Mouse (Mus musculus) lung, postnatal 36 days (tissue): Measurements from ENCODE around the gene Cdk17.

Source experiments
- DNase-seq: peaks from one replicate; pipeline ENCODE4 v3.0.0; 2022; ENCODE audit warnings: mixed read lengths

Cdk17 gene

DNA sequence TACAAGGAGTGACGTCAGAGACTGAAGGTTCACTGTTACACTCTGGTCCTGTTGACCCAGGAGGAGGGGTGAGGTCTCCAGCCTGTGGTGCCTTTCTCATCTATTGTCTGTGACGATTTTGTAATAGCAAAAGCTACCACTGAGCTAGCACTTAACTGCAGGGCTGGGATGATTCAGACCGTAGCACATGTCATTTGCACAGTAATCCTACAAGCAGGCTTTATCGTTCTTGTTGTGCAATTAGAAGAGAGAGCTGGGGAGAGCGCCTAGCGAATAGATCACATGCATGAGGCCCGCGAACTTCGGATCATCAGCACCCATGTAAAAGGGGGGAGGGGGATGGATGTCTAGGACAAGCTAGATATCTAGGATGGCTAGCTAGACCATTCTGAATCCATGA is 105.2 kb downstream of the Cdk17 start:
- DNase-seq = no peak

DNA sequence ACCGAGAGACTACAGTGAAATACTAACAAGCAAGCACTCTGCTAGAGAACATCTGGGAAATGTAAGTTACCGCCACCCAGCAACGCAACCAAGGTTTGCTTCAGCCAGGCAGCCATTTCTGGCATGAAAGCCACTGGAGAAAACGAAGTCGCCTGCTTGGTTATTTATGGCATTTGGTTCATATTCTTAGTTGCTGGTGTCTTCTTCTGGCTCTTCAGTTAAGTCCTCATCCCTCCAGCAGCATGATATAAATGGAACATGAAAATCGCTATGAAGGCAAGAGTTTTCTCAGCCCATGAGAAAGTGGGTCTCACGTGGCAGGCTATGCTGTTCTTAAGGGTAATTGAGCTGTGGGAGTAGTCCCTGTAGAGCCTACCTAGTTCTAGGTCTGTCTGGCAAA is 105.8 kb downstream of the Cdk17 start:
- no peak for DNase-seq

DNA sequence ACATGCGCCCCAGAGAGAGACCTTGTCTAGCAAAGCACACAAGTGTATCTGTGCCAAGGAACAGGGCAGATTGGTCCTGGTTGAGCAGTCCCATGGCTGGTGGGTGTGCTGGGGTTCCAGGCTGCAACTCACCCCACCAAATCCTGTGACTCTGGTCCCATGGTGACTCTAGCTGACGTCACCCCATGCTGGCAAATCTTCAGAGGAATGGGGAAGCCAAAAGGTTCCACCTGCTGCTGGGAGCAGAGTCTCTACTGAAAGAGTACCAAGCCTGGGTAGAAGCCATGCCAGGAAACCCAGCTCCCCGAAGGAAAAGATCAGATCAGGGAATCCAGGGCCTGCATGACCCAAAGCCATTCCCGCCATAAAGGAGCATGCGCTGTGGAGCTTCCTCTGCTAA is 106.8 kb downstream of the Cdk17 start:
- no peak for DNase-seq

DNA sequence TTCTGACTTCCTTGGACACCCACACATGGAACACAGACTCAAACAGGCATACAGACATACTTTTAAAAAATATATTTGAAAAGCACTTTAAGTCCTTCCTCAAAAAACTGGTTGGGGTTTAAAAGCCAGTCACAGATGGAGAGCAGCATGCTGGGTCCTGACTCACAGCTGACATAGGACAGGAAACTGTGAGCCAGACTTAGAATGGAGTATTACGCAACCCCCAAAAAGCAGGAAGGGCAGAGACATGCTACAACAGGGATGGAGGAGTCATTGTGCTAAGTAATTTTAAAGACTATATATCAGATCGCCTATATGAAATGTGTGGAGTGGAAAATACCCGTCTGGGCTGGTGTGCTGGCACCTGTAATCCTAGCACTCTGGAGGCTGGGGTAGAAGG is 107.7 kb downstream of the Cdk17 start:
- DNase-seq = peak; percentile 38

DNA sequence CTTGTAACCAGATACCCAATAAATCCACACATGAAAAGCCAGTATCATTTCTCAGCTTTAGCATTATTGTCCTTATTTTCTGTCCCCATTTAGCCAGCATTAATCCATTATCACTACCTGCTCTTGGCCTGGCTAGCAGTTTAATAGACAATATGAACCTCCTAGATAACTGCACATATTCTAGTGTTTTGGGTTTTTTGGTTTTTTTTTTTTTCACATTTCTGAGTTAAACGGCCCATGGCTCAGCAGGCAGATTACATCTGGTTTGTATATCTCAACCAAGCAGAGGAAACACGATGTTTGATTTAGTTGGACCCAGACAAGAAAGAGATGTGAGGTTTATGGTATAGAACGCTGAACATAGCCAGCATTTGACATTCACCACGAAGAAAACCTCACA is 109.1 kb downstream of the Cdk17 start:
- no peak for DNase-seq

DNA sequence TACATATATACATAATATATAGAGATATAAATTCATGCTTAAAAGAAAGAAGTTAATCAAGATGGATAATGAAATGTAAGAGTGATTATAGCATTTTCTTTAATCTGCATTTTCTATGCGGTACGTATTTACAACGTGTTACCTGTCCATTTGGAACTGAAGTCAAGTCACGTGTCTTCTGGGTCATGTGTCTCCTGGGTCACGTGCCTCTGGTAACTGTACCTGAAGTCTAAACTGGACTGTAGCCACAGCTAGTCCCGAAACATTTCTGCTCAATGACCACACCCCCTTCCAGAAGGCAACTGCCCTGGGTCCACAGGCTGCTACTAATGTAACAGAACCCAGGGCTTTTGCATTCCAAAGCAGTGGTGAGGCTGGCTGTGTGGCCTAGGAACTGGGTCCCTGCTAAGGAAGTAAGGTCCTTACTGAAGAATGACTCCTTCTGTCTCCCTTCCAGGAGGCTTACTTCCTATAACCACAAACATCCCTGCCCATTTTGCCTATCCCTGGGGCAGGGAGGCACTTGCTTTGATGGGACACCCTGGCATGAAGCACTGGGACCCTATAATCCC is 110.3 kb downstream of the Cdk17 start:
- DNase-seq = no peak

DNA sequence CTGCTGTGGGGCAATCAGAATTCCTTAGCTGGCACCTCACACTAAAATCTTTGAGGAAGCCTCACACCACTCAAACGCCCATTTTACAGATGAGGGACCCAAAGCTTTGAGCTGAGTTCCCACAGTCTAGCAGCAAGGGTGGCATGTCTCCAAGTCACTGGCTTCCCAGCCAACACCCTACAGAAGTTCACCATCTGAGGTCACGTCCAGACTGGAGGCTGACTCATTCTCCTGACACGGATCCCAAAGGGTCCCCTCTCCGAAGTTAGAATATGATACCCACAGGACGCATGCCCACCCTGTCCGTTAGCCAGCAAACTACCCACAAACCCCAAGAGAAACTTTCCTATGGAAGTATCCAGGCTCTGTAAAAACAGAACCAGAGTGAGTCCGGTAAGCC is 111.2 kb downstream of the Cdk17 start:
- DNase-seq = peak; percentile 57

DNA sequence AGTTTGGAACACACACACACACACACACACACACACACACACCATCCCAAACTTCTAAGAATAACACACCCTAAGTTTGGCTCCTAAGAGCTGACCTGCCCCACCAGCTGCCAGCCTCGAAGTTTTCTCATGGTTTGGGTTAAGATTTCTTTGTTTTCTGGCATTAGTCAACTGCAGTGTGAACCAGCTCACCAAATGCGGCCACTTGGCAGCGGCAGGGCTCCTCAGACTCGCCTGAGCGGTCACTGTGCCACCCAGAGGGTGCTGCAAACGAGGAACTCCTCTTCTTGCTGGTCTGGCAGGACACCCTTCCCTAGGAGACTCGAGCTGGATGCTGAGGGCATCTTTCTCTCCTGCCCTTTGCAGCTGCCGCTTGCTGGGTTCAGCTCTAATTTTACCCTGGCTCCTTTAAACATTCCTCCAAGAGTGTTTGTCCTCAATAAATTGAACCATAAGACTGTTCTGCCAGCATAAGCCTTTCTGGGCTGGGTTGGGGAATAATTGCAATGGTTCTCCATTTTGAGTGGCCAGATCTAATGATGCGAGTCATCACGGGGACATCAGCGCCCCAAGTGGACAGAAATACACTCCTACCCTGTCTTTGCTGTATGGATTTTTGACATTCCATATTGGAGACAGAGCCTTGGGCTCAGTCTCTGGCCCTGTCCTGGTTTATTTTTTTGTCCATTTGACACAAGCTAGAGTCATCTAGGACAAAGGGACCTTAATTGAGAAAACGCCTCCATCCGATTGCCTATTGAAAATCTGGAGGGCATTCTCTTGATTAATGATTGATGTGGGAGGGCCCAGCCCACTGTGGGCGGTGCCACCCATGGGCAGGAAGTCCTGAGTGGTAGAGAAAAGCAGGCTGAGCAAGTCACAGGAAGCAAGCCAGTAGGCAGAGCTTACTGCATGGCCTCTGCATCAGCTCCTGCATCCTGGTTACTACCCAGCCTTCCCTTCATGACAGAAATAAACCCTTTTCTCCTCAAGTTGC is 112.6 kb downstream of the Cdk17 start:
- DNase-seq = peak; percentile 80

DNA sequence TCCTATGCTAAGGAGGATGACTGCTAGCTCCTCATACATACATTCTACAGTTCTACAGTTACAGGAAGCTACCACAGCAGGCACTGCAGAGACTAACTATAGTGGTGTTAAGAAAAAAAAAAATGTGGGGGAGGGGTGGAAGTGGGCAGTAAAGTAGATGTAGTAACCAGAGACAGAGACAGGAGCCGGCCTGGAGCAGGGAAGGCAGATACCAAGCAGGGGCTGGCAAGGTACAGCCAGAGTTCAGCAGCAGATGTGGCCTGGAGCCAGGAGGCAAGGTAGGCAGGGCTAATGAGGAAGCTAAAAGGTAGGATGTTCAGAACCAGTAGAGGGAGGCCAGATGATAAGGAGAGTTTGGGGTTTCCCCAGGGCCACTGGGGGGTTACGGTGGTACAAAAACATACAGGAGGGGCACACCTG is 113.6 kb downstream of the Cdk17 start:
- DNase-seq = no peak

DNA sequence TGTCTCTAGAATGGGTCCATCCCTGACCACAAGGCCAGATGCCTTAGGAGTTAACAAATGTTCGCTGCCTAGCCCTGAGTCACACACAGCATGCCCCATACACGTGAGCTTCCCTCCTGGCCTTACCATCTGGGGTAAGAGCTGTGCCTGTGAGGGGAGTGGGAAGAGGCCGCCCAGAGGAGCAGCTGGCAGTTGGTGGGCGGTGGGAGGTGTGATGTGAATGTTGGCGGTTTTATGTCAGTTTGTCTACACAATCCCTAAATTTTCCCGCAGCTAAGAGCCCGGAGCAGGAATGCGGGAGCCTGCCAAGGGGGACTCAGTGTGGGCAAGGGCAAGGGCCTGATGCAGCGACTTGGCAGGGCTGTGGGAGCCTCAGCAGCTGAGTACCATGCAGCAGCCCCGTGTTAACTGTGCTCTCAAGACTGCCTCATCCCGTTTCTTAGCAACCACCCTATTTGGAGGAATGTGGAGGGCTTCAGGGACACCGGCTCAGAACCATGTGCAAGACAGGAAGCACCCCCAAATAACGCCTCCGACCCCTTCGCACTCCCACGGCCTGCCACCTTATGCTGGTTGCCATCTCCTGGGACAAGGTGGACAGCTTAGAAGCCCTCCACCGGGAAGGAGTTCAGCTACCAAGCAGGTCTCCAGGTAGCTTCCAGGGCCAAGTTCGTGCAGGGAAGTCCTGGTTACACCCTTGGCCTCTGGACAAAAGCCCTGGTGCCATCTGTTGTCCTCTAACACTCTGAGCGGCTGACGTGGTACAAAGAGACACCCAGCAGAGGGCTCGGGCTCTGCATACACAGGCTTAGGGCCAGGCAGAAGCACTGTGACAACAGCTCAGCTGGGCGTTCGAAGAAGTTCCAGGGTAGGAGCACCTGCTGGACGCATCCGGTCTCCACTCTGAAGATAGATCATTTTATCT is 114.8 kb downstream of the Cdk17 start:
- DNase-seq = no peak

DNA sequence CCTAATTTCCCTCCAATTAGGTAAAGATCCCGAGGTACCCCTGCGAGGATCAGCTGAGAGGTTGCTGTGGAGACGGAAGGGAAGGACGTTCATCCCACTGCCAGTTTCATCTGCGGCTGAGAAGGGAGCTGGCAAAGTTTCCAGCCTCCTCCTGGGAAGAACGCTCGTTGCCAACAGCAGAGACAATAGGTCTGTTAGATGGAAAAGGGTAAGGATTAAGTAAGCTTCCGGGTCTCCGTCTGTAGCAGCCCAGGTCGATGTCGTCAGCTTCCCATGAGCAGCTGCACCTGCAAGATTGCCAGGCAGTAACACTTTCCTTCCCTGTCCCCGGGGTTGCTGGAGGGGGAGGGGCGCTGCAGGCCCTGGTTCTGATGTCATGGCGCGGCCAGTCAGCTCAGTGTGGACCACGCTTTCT is 115.7 kb downstream of the Cdk17 start:
- peak; percentile 82 for DNase-seq

DNA sequence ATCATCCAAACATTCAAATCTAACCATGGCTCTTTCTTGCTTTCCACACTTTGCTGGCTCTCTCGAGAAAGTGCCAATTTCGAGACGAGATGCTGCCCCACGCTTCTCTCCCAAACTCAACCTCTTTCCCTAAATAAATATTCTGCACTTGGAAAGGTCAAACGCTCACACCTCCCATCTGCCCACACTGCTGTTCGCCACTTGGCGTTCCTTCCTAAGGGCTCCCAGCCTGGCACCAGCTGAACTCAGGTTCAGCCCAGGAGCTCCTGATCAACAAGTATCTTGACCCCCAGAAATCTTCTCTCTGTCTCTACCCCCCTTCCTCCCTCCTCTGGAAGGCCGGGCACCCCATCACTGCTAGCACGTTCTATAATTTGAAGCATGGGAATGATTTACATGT is 116.2 kb downstream of the Cdk17 start:
- DNase-seq = no peak

DNA sequence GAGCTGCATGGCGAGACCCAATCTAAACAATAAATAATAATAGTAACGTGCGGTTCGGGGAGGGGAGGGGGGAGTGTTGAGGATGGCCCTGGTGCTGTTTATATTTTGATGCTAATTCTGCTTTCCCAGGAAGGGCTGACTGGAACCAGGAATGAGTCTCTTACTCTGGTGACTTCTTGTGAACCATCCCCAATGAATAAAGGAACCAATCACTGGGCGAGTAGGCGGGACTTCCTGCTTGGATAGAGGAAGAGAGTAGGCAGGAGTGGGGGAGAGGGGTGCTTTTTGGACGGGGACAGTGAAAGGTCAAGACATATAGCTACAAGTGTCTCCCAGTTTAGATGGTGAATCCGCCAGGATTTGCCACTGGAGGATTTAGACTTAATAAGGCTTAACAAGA is 117.7 kb downstream of the Cdk17 start:
- DNase-seq = no peak

DNA sequence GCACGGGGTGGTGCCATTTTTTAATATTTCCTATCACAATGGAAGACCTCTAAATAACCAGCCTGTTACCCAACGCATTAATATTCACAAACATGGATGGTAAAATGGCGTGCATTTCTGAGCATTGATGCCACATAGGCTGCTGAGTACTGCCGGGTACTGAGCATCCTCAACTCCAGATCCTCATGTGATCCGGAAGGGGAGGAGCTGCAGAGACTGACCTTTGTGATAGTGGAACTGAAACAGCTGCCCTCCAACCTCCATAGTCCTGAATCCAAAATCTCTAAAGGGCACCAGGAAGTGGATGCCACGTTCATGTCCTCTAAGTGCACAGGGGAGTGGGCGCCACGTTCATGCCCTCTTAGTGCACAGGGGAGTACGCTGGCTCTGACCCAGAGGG is 118.4 kb downstream of the Cdk17 start:
- no peak for DNase-seq

DNA sequence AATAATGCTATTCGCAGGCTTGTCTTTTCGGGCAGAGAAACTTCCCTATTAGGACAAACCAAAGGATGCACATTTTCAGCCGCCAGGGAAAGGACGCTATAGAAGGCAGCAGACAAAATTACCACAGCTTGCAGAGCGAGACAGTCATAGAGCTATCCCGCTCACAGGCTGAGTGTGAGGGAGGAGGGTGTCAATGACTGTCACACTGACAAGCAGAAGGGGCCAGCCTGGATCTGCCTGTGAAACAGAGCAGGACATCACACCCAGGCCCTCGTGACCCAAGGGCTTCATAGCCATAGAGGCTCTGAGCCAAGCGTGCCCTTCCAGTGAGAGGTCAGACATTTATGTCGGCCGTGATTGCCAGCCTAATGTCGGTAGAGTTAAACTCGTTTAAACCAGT is 119.9 kb downstream of the Cdk17 start:
- no peak for DNase-seq

DNA sequence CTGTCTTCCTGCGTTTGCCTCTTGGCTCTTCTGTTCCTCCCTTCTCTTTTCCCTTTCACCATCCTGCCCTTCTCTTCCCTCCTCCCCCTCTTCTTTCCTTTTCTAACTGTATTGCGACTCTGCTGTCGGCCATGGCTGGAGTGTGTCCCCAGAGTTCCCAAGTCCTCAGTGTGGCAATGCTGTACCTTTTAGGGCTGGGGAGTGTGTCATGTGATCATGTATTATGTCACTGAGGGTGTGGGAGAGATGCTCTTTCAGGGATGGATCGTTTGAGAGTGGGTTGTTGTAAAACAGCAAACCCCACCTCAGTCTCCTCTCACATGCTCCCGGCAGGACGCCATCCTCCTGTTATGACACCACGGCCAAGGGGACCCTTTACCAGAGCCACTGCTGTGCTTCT is 120.4 kb downstream of the Cdk17 start:
- no peak for DNase-seq

DNA sequence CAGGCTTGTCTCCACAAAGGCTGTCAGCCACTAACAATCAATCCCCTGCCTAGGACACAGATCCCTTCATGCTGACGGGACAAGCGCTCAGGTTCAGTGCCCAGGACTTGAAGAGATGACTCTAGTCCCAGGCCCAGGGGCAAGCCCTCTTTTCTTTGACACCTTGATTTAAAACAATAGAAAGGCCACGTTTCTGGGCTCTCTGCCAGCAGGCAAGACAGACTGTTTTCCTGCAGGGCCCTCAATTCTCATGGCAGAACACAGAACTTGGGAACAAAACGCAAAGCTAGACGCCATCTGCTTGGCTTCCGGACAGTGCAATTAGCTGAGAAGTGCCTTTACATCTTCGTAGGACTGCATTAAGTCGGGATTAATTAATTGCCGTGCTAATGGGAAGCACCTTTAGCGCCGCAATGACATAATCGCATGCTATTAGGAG is 121.9 kb downstream of the Cdk17 start:
- peak; percentile 51 for DNase-seq

DNA sequence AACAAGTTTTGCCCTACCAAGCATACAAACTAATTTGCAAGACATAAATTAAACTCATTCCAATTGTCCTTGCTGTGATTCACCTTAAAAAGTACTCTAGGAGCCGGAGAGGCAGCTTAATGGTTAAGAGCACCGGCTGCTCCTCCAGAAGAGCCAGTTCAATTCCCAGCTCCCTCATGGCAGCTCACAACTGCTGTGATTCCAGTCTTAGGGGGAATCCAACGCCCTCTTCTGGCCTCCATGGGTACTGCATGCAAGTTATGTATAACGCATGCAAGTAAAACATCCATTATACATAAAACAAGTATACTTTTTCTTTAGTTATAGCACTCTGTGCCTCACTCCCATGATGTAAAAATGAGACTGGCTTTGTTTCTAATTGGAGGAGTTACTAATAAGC is 122.6 kb downstream of the Cdk17 start:
- DNase-seq = peak; percentile 34

DNA sequence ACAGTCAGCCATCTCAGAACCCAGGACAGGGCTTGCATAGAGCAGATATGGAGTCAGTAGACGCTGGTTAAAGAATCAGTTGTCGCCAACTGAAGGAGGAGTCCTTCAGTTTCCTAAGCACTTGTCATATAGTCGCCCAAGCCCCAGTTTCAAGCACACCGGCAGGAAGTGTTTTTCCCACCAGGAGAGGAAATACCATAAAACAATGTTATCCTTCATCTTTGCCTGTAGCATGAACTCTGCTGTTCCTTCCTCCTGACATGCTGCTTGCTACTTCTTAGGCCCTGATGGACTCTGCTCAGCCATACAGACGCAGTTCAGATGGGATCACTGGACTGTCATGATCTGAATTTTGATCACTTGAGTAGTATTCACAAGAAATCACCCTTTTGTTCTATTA is 124.8 kb downstream of the Cdk17 start:
- peak; percentile 48 for DNase-seq

DNA sequence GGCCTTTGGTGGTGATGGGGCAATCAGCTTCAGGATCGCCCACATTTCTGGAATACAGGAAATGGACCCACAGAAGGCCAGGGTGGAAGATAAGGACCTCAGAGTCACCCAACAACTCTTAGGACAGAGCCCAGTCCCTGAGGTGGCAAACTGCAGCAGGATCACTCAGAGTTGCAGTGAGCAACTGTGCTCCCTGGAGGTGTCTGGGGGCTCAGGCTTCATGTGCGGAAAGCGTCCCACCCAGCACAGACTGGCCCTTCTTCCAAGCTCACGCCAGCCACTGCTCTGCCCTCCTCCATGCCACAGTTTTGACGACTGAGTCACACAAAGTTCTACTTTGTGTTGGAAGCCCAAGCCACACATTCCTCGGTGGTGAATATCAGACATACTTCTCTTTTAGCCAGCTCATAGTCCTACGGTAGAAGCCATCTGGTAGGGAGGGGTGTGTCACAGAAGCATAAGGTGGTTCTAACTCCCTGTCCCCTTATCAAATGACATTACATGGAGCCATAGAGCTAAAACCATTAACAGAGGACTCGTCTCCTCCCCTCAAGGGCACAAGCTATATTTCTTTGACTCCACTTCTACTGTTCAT is 127.0 kb downstream of the Cdk17 start:
- no peak for DNase-seq

DNA sequence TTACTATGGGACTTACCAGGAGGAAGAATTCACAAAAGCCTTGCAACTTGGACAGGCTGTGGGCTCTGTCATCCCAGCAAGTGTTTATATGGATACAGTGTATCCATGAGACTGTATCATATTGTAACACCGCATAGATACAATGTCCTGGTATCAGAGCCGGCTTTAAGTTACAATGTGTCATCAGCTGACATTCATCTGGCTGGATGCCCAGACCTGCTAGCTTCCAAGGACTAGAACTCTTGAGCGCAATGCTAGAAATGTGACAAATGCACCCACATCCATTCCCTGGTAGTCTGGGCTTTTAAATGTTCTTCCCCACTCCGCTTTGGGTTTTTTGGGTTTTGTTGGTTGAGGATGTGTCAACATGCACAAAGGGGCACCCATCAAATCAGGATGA is 127.7 kb downstream of the Cdk17 start:
- DNase-seq = peak; percentile 55

DNA sequence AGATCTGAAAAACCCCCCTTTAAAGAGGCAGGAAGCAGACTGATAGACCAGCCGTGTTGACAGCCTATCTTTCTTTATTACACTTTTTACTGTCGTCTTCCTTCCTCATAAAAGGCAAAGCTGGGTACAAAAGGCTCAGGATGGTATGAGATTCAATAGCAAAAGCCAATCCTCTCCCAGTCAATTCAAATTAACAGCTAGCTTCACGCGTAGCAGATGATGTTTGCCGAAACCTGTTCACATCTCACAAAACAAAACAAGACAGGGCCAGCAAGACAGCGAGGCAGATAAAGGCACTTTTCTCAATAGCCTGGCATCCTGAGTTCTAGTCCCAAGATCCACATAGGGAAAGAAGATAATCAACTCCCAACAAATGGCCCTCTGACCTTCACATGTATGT is 128.7 kb downstream of the Cdk17 start:
- no peak for DNase-seq

DNA sequence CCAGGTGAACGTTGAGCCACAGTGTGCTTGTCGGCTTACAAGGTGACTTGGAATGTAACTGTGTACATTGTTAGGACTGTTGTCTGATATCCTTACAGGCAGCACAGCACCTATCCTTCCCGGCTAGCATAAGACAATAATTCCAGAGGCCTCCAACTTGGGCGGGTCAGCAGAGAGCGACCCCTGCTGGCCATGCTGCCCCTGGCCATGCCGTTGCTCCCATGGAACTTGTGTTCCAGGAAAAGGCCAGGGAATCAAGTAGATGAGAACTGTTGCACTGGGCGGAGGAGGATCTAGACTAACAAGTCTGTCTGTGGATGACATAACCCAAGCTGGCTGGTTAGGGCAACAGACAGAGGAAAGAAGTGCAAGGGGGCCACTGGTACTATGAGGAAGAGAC is 130.7 kb downstream of the Cdk17 start:
- DNase-seq = peak; percentile 81
